Mouse (Mus musculus) brain, embryonic 14.5 days (tissue): ENCODE measurements around the gene Leo1. TPM values are rescaled to one million over a fixed set of nuclear protein-coding genes. Genes with fewer than 3 reads are reported as not detected.

Experiments
- DNase-seq: peaks from one replicate; pipeline ENCODE4 v3.0.0-alpha.2; 2011; ENCODE audit warnings: low read depth
- CTCF ChIP-seq: fragments of 200-500 bp; IDR thresholded peaks from 2 replicates; pipeline ENCODE4 v1.5.1; 2012; ENCODE audit warnings: inconsistent platforms, mild to moderate bottlenecking, moderate library complexity, borderline replicate concordance; ENCODE audit not compliant: insufficient read depth, insufficient read length; ENCODE audit errors: extremely low read depth
- POLR2A ChIP-seq: fragments of 200-500 bp; IDR thresholded peaks from 2 replicates; pipeline ENCODE4 v1.6.1; 2012; ENCODE audit warnings: mild to moderate bottlenecking, inconsistent platforms, borderline replicate concordance; ENCODE audit not compliant: poor library complexity, insufficient read depth, insufficient read length, severe bottlenecking; ENCODE audit errors: extremely low read depth
- polyA plus RNA-seq: library from polyadenylated mRNA; depleted of rRNA; stranded (reverse); fragments of >200 nt; gene quantifications from 2 replicates; pipeline ENCODE4 v1.2.3, GENCODE M21; 2012

Leo1 gene
- polyA plus RNA-seq, 1 experiment: 24.0 TPM

DNA sequence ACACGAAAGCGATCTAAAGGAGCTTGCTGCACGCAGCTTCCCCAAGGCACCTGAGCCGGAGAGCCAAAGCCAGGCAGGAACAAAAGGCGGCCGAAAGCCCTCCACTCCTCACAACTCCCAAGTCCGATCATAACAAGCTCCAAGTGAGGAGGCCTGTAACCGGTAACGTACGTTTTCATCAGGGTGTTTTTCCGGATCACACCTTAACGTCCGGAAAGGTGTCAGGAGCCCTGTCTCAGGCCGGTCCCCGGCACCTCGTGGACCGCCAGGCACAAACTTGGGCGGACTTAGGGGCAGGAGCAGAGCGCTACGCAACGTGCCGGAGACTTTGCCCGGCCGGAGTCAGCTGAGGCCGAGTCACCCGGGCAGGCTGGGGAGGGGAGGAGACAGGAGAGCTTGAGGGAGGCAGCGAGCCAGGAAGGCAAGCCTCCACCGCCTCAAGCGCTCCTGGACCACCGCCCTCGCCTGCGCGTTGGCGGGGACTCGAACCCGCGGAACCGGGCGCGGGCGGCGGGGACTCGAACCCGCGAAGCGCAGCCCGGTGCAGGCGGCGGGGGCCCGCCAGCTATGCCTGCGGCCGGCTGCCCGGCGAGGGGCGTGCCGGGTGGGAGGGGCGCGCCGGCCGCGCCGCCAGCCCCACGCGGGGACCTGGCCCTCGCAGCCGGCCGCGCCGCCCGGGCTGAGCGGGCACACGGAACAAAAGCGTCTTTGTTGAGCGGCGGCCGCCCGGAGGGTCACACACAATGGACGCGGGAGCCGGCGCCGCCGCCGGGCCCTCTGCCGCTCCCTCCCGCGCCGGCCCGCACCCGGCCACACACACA, 32.1 kb upstream of the Leo1 start:
- DNase-seq: peak; percentile 67
- no peak for TF ChIP-seq CTCF
- TF ChIP-seq POLR2A: no peak

DNA sequence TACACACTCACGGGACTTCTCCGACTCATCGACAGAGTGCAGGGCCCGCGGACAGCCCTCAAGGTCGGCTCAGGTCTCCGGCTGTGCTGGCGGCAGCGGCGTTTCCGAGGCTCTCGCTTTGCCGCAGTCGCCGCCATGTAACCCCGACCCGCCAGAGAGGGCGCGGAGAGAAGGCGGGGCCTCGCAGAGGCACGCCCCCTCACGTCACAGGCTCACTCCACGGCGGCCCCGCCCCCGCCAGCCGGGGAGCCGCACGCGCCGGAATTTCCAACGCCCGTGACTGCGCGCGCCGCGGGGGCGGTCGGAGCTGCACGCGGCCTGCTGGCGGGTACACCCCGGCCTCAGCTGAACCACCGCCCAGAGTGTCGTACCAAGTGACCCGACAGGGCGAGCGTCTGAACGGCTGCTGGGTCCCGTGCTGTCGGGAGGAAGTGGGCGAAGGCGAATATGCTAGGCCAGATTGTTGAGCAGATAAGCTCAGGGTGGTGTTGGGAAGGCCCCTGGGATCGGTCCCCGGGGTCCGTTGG, 31.4 kb upstream of the Leo1 start, which contains the start of gene Mapk6:
Gene Mapk6, minus strand, starts transcription at position 154 of the 527 bp plus-strand sequence.
- TF ChIP-seq POLR2A (peak; percentile 70), CTCF (no peak)
- peak; percentile 97 for DNase-seq

DNA sequence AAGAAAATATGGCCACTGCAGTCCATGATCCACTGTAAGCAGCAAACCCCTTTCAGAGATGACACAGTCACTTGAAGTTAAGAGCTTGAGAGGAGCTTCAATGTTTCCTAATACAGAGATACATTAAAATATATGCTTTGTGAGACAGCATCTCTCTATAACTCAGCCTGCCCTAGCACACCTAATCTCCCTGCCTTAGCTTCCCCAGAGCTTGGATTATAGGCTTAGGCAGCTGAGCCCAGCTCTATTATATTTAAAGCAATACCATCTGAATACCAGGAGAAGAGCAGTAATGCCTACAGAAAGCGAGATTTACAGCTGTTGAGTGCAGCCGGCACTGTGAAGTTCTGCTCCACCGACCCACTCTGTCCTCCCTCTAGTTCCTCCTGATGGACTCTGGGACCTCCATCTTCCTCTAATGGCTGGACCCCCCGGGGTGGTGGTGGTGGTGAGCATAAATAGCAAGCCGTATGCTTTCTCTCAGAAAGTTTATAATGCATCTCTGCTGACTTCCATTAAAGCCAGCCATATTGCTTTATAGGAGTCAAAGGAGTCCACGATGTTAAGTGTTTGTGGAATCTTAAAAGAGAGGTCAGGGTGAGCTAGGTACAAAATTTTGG, 30.3 kb upstream of the Leo1 start:
- DNase-seq: no peak
- TF ChIP-seq POLR2A (no peak), CTCF (no peak)

DNA sequence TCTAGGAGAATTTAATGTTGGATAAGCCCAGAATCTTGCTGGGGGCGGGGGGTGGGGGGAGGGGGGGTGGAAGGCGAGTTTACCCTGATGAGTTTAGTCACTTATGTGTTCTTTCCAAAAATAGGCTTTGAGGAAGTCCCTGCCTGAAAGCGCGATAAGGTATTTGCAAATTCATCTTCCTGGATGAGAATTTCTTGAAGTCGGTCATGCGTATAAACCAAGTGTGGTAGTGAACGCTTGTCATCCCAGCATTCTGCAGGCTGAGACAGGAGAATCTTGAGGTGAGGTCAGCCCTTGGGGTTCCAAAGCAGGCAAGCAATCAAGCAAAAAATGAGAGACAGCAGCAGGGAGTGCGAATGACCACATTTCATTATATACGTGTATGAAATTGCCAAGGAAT, 29.7 kb upstream of the Leo1 start:
- DNase-seq: no peak
- TF ChIP-seq CTCF (no peak), POLR2A (no peak)

DNA sequence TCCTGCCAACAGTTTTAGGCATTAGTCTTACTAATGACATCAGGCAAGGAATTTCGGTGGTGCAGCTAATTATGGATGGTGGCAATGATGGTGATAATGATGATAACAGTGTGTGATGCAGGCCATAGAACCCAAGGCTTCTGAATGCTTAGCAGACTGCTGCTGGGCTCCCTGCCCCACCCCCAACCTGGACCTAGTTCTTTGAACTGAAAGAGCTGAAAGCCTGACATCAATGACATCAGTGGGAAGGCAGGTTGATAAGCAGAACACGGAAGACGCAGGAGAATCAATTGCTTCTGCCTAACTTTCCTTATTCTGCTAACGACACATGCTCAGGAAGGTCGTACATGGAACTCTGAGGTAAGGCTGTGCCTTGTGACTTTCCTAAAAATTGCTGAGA, 28.1 kb upstream of the Leo1 start:
- DNase-seq: peak; percentile 31
- TF ChIP-seq CTCF: no peak
- no peak for TF ChIP-seq POLR2A

DNA sequence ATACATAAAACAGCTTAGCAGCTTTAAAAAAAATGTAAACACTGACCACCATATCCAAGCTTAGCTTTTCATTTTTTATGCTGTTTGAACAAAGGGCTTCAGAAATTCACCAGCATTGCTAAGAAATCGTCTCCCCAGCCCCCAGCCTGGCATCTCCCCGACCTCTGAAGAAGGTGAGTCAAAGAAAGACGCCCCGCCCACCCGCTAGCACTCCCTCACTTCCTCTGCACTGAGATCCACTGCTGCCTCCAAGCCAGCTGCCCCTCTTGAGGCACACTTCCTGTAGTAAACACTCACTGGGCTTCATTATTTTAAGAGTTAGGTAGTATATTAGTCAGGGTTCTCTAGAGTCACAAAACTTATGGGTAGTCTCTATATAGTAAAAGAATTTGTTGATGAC, 27.1 kb upstream of the Leo1 start:
- DNase-seq: no peak
- no peak for TF ChIP-seq POLR2A
- TF ChIP-seq CTCF: no peak

DNA sequence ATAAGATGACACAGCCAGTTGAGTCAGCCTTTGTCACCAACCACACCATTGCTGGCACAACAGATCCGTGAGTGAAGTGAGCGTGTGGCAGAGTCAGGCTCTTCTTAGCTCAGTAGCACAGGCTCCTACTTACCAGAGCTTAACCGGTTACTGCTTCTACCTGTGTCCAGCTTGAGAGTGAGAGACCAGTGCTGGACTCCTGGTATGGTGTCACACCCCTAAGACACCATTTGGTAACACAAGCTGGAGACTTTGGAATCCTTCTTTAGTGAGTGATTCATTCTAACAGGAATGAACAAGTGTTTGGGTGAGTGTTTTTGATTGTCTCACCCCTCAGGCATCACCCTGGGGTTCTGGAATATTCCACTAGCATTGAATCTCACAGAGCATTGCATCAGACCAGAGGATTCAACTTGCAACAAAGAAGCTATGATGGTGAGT, 19.1 kb upstream of the Leo1 start:
- no peak for DNase-seq

DNA sequence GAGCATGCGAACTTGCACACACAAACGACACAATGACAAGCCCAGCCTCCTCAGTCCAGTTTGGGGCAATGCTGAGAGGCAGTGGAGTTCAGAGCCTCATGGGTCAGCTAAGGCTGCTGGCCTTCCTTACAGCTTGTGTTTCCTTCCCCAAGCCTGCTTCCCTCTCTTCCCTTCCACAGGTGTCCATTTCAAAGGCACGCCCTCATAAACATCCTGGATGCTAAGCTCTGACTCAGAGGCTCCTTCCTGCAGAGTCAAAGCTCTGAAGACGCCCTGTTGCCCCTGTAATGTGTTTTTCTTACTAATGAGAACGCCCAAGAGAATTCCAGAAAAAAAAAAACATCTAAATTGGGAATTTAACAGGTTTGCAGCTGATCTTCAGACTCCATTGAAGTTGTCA, 17.6 kb upstream of the Leo1 start:
- DNase-seq: no peak
- TF ChIP-seq POLR2A (no peak), CTCF (no peak)

More for the DNA sequence above, 19.1 kb upstream of the Leo1 start:
- TF ChIP-seq CTCF (no peak), POLR2A (no peak)

DNA sequence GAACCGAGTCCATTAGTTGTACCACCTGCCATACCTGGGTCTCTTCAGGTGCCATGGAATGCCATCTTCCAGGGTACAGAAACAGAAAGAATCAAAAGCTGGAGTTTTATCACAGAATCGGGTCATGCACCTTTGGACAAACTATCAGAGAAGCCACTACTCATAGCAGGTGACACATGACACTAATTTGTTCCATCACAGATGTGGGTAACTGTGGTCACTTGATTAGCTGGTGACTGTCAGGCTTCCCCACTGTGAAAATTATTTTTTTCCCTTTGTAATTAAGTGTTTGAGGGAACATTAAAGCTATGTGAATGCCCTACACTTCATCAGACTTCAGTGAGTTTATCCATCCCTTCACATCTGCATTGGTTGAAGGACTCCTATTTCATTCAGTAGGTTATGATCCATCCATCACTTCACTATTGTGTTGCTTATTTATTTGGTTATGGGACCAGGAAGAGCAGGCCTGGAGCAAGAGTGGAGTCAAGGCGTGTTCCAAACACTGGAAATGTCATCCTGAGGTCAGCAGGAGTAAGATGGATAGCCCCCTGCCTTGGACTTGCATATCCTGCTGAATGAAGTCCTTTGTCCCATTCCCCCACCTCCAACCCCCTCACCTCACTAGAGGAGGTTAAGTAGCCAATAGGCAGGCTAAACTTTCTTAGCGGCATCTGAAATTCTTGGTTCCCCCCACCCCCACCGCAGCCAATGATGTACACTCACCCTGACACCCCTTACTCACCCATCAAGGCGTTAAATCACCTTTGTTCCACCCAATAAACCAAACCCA, 16.8 kb upstream of the Leo1 start:
- TF ChIP-seq POLR2A (no peak), CTCF (no peak)
- DNase-seq: no peak

DNA sequence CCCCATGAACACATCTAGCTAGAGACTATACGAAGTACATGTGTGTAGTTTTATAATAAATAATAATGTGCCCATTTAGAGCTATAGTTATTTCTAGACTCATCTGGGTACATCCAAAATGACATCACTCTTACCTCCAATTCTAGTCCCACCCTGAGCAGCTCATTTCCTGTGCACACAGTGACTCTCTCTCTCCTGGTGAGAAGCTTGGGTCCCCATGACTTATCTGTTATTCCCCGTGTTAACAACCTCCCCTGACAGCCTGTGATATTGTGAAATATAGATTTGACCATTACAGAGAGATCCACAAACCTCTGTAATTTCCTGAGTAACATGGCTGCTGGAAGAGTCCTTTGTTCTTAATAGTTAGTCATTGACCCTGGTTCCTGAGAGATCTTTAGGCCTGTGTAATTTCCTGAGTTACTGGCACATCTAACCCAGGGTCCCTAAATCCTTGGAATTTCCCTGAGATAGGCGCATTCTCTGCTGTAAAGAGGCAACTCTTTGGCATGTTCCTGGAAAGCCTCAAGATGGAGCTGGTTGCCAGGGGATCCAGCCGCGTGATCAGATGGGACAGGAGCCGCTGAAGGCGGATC, 15.4 kb upstream of the Leo1 start:
- TF ChIP-seq POLR2A (no peak), CTCF (no peak)
- DNase-seq: no peak
